Mouse (Mus musculus) neural tube, embryonic 11.5 days (tissue): ENCODE measurements around the gene Olfr1441. TPM values are rescaled to one million over a fixed set of nuclear protein-coding genes. Genes with fewer than 3 reads are reported as not detected.

Experiments used
- ATAC-seq: fragments of 200-750 bp; cut with Nextera tagmentation; 2 replicates; pipeline ENCODE4 v1.8.0; 2017; ENCODE audit warnings: moderate number of reproducible peaks, mild to moderate bottlenecking, moderate TSS enrichment, moderate library complexity; ENCODE audit not compliant: insufficient read depth, low FRiP score, low TSS enrichment
- DNase-seq: peaks from one replicate; pipeline ENCODE4 v3.0.0-alpha.2; 2015; ENCODE audit warnings: low spot score
- H3K27ac ChIP-seq: fragments of 300-500 bp; sonication (generic); 2 replicates; pipeline ENCODE4 v1.5.1; 2014; ENCODE audit warnings: low read depth, mild to moderate bottlenecking, low read length
- H3K27me3 ChIP-seq: fragments of 300-500 bp; sonication (generic); 2 replicates; pipeline ENCODE4 v1.6.1; 2014; ENCODE audit warnings: mild to moderate bottlenecking, low read length, mixed read lengths; ENCODE audit not compliant: control insufficient read depth, insufficient read depth
- H3K36me3 ChIP-seq: fragments of 300-500 bp; sonication (generic); 2 replicates; pipeline ENCODE4 v1.6.1; 2014; ENCODE audit warnings: mild to moderate bottlenecking, low read length, moderate library complexity, mixed read lengths; ENCODE audit not compliant: control insufficient read depth, insufficient read depth
- H3K4me1 ChIP-seq: fragments of 300-500 bp; sonication (generic); 2 replicates; pipeline ENCODE4 v1.6.1; 2014; ENCODE audit warnings: low read length, mixed read lengths; ENCODE audit not compliant: control insufficient read depth, insufficient read depth
- H3K4me2 ChIP-seq: fragments of 300-500 bp; sonication (generic); 2 replicates; pipeline ENCODE4 v1.6.1; 2014; ENCODE audit warnings: low read depth, mild to moderate bottlenecking, moderate library complexity
- H3K4me3 ChIP-seq: fragments of 300-500 bp; sonication (generic); 2 replicates; pipeline ENCODE4 v1.5.1; 2014; ENCODE audit warnings: low read depth, low read length
- H3K9ac ChIP-seq: fragments of 300-500 bp; sonication (generic); 2 replicates; pipeline ENCODE4 v1.6.1; 2014; ENCODE audit warnings: mild to moderate bottlenecking, low read length
- H3K9me3 ChIP-seq: fragments of 300-500 bp; sonication (generic); 2 replicates; pipeline ENCODE4 v1.6.1; 2016; ENCODE audit warnings: low read length; ENCODE audit not compliant: control insufficient read depth
- WGBS: fragments of 180-500 bp; shearing (Covaris S2); extraction: QIAGEN DNeasy Blood & Tissue Kit; methylation state at CpG from one replicate; pipeline ENCODE4 v1.1.7; 2014; 5-methylcytosine and 5-hydroxymethylcytosine counted together
- polyA plus RNA-seq: library from polyadenylated mRNA; unstranded; fragments of >200 nt; fragmentation: Nextera tagmentation; extraction: Ambion mirVana; gene quantifications from 2 replicates; pipeline ENCODE4 v1.2.1, GENCODE M21; 2014

Gene Olfr1441
- polyA plus RNA-seq, 1 experiment from 2014 or later: not detected

GRCm38 (mm10) chr19:12457401-12458066, 40.3 kb downstream of the Olfr1441 start:
- 77% methylated on average over 12 of the region's 12 CpGs for WGBS
- no peak for ATAC-seq
- no peaks in the 10 kb centered on the region for H3K9me3 ChIP-seq
- no peak overlapping the region for H3K4me2 ChIP-seq
- H3K4me1 ChIP-seq: no peaks in the 10 kb centered on the region
- no peaks in the 10 kb centered on the region for H3K36me3 ChIP-seq
- no peak for DNase-seq
- H3K27me3 ChIP-seq: no peaks in the 10 kb centered on the region
- no peak overlapping the region for H3K9ac ChIP-seq
- H3K27ac ChIP-seq: no peak overlapping the region
- no peak overlapping the region for H3K4me3 ChIP-seq

- Histone ChIP-seq H3K9ac (no peak overlapping the region), H3K27me3 (no peaks in the 10 kb centered on the region), H3K36me3 (no peaks in the 10 kb centered on the region), H3K4me2 (no peak overlapping the region), H3K4me3 (no peak overlapping the region), H3K27ac (no peak overlapping the region), H3K9me3 (no peaks in the 10 kb centered on the region), H3K4me1 (no peaks in the 10 kb centered on the region)
- ATAC-seq: no peak
- no peak for DNase-seq
- 85% methylated on average over 4 of the region's 4 CpGs for WGBS
These were observed 42.3 kb downstream of the Olfr1441 start for GRCm38 (mm10) chr19:12459516-12459915.

- Histone ChIP-seq H3K4me2 (no peak within 1 kb of the TSS), H3K4me1 (no peaks in the 10 kb centered on the region), H3K36me3 (no peaks in the 10 kb centered on the region), H3K9ac (no peak within 1 kb of the TSS), H3K27me3 (no peaks in the 10 kb centered on the region), H3K27ac (no peak within 1 kb of the TSS), H3K4me3 (no peak within 1 kb of the TSS), H3K9me3 (no peaks in the 10 kb centered on the region)
- no peak for DNase-seq
- WGBS: 86% methylated on average over 11 of the region's 11 CpGs
- ATAC-seq: no peak
These were observed 43.3 kb downstream of the Olfr1441 start, which contains the start of gene Mpeg1 for GRCm38 (mm10) chr19:12460282-12461249. Gene Mpeg1 (plus strand): TSS chr19:12460779.

GRCm38 (mm10) chr19:12462851-12463721, 45.9 kb downstream of the Olfr1441 start:
- Histone ChIP-seq H3K9ac (no peak overlapping the region), H3K36me3 (no peaks in the 10 kb centered on the region), H3K9me3 (no peaks in the 10 kb centered on the region), H3K4me2 (no peak overlapping the region), H3K27ac (no peak overlapping the region), H3K4me1 (no peaks in the 10 kb centered on the region), H3K27me3 (no peaks in the 10 kb centered on the region), H3K4me3 (no peak overlapping the region)
- ATAC-seq: no peak
- no peak for DNase-seq
- 84% methylated on average over 7 of the region's 7 CpGs for WGBS

- Histone ChIP-seq H3K4me2 (no peak overlapping the region), H3K27me3 (no peaks in the 10 kb centered on the region), H3K9ac (no peak overlapping the region), H3K36me3 (no peaks in the 10 kb centered on the region; the same call in 1 of the 2 replicates), H3K4me3 (no peak overlapping the region), H3K9me3 (no peaks in the 10 kb centered on the region), H3K27ac (no peak overlapping the region), H3K4me1 (no peaks in the 10 kb centered on the region)
- DNase-seq (no peak), ATAC-seq (no peak)
- 76% methylated on average over 1 of the region's 1 CpGs for WGBS
These were observed 46.4 kb downstream of the Olfr1441 start for GRCm38 (mm10) chr19:12463722-12464035.

GRCm38 (mm10) chr19:12464127-12464526, 46.9 kb downstream of the Olfr1441 start:
- Histone ChIP-seq H3K27ac (no peak overlapping the region), H3K4me3 (no peak overlapping the region), H3K36me3 (peaks cover under 1% of the 10 kb centered on the region), H3K4me2 (no peak overlapping the region), H3K9ac (no peak overlapping the region), H3K4me1 (no peaks in the 10 kb centered on the region), H3K27me3 (no peaks in the 10 kb centered on the region), H3K9me3 (no peaks in the 10 kb centered on the region)
- DNase-seq: no peak
- ATAC-seq: no peak
- 86% methylated on average over 5 of the region's 5 CpGs for WGBS

GRCm38 (mm10) chr19:12464674-12465073, 47.4 kb downstream of the Olfr1441 start:
- Histone ChIP-seq H3K4me2 (no peak overlapping the region), H3K4me1 (no peaks in the 10 kb centered on the region), H3K9ac (no peak overlapping the region), H3K27ac (no peak overlapping the region), H3K9me3 (no peaks in the 10 kb centered on the region), H3K36me3 (peaks cover 5% of the 10 kb centered on the region), H3K27me3 (no peaks in the 10 kb centered on the region), H3K4me3 (no peak overlapping the region)
- DNase-seq: no peak
- 84% methylated on average over 4 of the region's 4 CpGs for WGBS
- no peak for ATAC-seq

GRCm38 (mm10) chr19:12465530-12466144, 48.4 kb downstream of the Olfr1441 start:
- no peaks in the 10 kb centered on the region for H3K4me1 ChIP-seq
- H3K36me3 ChIP-seq: peaks cover 5% of the 10 kb centered on the region
- WGBS: 92% methylated on average over 10 of the region's 10 CpGs
- H3K27me3 ChIP-seq: no peaks in the 10 kb centered on the region
- no peaks in the 10 kb centered on the region for H3K9me3 ChIP-seq
- no peak overlapping the region for H3K4me2 ChIP-seq
- ATAC-seq (no peak), DNase-seq (no peak)
- no peak overlapping the region for H3K9ac ChIP-seq
- H3K4me3 ChIP-seq: no peak overlapping the region
- no peak overlapping the region for H3K27ac ChIP-seq
